Mouse (Mus musculus) bone marrow macrophage, adult 2 months (primary cell): ENCODE data around the gene Ndst4.

ENCODE experiments used
- CTCF ChIP-seq: IDR thresholded peaks from 2 replicates; pipeline ENCODE4 v1.5.1; 2012; ENCODE audit warnings: low read depth, mild to moderate bottlenecking, low read length, moderate library complexity
- POLR2A ChIP-seq: IDR thresholded peaks from 2 replicates; pipeline ENCODE4 v1.6.1; 2012; ENCODE audit warnings: mild to moderate bottlenecking, low read depth, low read length, borderline replicate concordance

DNA sequence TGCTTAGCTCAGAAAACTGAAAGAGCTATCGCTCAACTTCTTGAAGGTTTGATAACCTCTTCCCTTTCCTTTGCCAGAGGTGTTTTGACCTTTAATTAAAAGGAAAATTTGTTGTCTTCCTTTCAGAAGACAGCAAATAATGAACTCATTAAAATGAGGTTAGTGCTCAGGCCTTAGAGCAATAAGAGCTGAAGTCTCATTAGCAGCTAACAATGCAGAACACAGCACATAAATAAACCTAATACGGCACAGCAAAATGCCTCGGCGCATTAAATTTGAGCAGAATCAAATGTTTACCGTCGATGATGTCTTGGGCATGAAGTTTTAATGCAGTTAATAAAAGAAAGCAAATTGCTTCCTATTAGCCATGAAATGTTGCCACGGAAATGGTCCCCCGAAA lies 129.5 kb downstream of the Ndst4 start:
- TF ChIP-seq POLR2A (no peak), CTCF (no peak)
